Mouse (Mus musculus) MEL (cell line): ENCODE measurements at regions not wholly inside any gene's neighbourhood (a gene's known extent, or its start where the extent isn't known, plus 50 kb on each side); places are given as distances from the start of the nearest gene placed in this dataset.

Source experiments
- CTCF ChIP-seq, 3 experiments: IDR thresholded peaks in 2 of 3; conservative IDR thresholded peaks in 1 of 3; 2 replicates each; pipeline ENCODE4 v1.5.1; 2011 to 2012; ENCODE audit warnings: low read length in 3 of 3, low read depth in 2 of 3, mild to moderate bottlenecking in 2 of 3, improper control_type of control experiment in 1 of 3, inconsistent platforms in 1 of 3, mixed read lengths in 1 of 3, moderate library complexity in 1 of 3; ENCODE audit not compliant: control insufficient read depth in 1 of 3, insufficient read depth in 1 of 3, poor library complexity in 1 of 3, severe bottlenecking in 1 of 3
- MAFK ChIP-seq: IDR thresholded peaks from 2 replicates; pipeline ENCODE4 v1.6.1; 2011; ENCODE audit warnings: low read depth, mild to moderate bottlenecking, low read length, improper control_type of control experiment, borderline replicate concordance

- TF ChIP-seq MAFK (no peak), CTCF (IDR thresholded peaks at IDR 0.05 in 2 of 3, conservative IDR thresholded peaks at IDR 0.05 in 1 of 3; ENCODE audit: control insufficient read depth in 1 of 3, insufficient read depth in 1 of 3, low read depth in 2 of 3, low read length in 3 of 3, poor library complexity in 1 of 3, severe bottlenecking in 1 of 3) (no peak)
These were observed 56.5 kb upstream of the Bmp2 start for GRCm38 (mm10) chr2:133495443-133495842.
